Mouse (Mus musculus) spleen, adult 12 weeks (tissue): ENCODE measurements around the gene Pdzrn4.

ENCODE experiments used
- DNase-seq: peaks from one replicate; pipeline ENCODE4 v3.0.0; 2022; ENCODE audit warnings: low spot score

Pdzrn4 gene

DNA sequence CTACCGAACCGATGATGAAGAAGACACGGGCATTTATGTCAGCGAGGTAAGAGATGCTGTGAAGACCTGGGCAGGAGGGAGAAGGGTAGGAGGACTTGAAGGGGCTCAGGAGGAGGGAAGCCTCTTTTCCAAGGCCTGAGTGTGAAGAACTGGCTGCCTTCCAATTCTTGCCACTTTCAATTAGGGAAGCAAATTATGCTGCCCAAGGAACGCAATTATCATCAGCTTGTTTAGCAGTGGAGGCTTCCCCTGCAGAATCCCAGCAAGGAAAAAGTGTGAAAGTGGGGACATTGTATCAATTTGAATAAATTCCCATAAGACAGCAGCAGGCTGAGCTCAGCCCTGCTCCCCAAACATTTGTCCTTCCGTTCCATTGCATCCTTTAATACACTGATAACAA, 346.9 kb downstream of the Pdzrn4 start:
- DNase-seq = no peak

DNA sequence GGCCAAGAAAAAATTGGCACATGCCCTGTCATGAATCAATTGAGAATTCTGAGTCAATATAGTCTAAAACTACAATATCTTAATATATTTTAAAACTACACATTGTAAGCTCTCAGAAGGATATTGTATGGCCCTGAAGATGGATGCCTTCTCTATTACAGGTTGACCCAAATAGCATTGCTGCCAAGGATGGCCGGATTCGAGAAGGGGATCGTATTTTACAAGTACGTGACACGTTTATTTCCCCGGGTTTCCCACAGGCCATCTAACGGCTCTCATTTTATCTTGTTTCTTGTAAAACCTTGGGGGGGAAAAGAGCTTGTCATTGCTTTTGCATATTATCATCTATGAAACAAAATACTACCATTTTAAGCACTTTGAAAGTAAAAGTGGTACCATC, 349.4 kb downstream of the Pdzrn4 start:
- no peak for DNase-seq

DNA sequence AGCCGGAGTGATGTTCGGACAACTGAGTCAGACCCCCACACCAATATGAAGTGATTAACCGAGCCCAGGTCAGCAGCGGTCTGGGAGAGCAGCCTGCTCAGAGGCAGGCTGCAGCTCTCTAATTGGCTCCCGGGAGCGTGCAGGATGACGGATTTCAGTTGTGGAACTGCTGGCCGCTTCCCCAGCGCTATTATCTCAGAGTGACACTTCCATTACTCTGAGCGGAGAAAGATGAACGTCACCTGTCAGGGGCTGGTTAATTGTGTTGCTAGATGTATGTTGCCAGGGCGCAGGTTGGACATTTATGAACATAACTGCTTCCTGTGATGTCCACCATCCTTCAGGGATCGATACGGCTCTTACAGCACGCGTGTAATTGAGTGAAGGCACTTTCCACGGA, 355.5 kb downstream of the Pdzrn4 start:
- DNase-seq = no peak

DNA sequence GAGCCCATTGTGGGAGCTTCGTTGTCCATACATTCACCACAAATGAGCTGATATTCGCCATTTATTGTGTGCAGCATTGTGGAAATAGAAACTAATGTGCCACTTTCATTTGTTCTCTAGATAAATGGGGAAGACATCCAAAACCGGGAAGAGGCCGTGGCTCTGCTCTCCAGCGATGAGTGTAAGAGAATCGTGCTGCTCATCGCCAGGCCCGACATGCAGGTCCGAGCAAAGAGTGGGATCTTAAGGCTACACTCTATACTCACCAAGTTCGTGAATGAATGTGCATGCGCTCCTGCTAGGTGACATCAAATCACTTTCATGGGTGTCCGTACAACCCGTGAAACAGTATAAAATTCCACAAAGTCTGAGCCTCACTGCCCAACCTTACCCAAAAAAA, 355.9 kb downstream of the Pdzrn4 start:
- no peak for DNase-seq

GRCm38 (mm10) chr15:92757085-92757903, 360.6 kb downstream of the Pdzrn4 start:
- no peak for DNase-seq

GRCm38 (mm10) chr15:92759001-92759400, 362.3 kb downstream of the Pdzrn4 start:
- DNase-seq = no peak

- no peak for DNase-seq
Measured at GRCm38 (mm10) chr15:92763303-92763702, 366.6 kb downstream of the Pdzrn4 start.

DNA sequence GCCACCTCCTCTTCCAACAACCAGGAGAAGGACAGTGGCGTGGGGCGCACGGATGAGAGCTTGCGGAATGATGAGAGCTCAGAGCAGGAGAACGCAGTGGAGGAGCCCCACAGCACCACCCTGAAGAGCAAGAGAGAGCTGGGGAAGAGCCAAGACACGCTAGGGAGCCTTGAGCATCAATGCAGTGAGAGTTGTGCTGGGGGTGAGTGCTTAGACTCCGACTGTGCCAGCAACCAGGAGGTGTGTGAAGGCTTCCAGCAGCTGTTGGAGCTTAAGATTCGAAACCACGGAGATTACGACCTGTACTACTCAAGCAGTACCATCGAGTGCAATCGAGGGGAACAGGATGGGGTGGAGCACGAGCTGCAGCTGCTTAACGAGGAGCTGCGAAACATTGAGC, 372.9 kb downstream of the Pdzrn4 start:
- no peak for DNase-seq

DNA sequence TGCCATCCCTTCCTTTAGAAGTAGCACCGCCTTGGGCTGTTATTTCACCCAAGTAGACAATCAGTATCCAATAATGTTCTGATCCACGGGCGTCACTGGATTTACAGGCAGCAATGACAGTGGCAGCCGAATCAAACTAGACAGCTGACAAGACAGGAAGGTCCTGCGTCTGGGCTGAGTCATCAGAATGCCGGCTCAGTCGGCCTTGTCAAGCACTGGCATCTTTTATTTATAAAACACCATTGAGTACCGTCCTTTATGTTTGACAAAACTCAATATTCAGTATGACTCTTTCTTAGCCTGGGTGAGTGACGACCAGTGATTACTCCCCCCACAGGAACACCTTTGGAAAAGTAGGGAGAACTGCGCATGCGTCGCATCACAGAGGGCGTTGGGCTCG, 391.4 kb downstream of the Pdzrn4 start:
- no peak for DNase-seq

- no peak for DNase-seq
Measured at GRCm38 (mm10) chr15:92794275-92794674, 397.6 kb downstream of the Pdzrn4 start.

GRCm38 (mm10) chr15:92805934-92806333, 409.3 kb downstream of the Pdzrn4 start:
- no peak for DNase-seq

DNA sequence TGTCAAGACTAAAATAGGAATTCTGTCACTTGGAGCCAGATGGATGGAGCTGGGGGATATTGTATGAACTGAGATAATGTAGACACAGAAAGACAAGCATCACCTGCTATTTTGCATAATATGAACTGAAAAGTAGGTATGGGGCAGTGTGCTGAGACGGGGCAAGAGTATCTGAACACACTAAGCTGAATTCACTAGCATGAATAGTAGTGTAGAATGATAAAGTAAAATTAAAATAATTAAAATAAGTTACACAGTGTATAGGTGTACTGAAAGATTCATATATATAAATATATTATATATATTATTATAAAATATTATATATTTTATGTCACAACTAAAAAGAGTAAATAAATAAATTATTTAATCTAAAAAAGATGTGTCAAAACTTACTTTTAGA, 409.7 kb downstream of the Pdzrn4 start:
- DNase-seq = no peak
